Mouse (Mus musculus) brain, embryonic 14.5 days (tissue): ENCODE results near the gene Fam129a.

Experiments used
- CTCF ChIP-seq: fragments of 200-500 bp; IDR thresholded peaks from 2 replicates; pipeline ENCODE4 v1.5.1; 2012; ENCODE audit warnings: inconsistent platforms, mild to moderate bottlenecking, moderate library complexity, borderline replicate concordance; ENCODE audit not compliant: insufficient read depth, insufficient read length; ENCODE audit errors: extremely low read depth
- POLR2A ChIP-seq: fragments of 200-500 bp; IDR thresholded peaks from 2 replicates; pipeline ENCODE4 v1.6.1; 2012; ENCODE audit warnings: mild to moderate bottlenecking, inconsistent platforms, borderline replicate concordance; ENCODE audit not compliant: poor library complexity, insufficient read depth, insufficient read length, severe bottlenecking; ENCODE audit errors: extremely low read depth

- no peak for TF ChIP-seq CTCF
- TF ChIP-seq POLR2A = no peak
Measured at GRCm38 (mm10) chr1:151610621-151611020, 39.6 kb downstream of the Fam129a start.
